Mouse (Mus musculus) C2C12 (cell line): Measurements from ENCODE around the gene Gm11444. TPM values are rescaled to one million over a fixed set of nuclear protein-coding genes. Genes with fewer than 3 reads are reported as not detected.

Experiments
- H3K27me3 ChIP-seq: one replicate; pipeline ENCODE4 v1.6.1; 2011; ENCODE audit not compliant: control insufficient read depth, insufficient read depth, insufficient read length
- H3K36me3 ChIP-seq: one replicate; pipeline ENCODE4 v1.6.1; 2011; ENCODE audit not compliant: control insufficient read depth, insufficient read depth
- H3K4me3 ChIP-seq: one replicate; pipeline ENCODE4 v1.5.1; 2011; ENCODE audit warnings: mild to moderate bottlenecking, control low read depth; ENCODE audit not compliant: poor library complexity, insufficient read depth, severe bottlenecking
- H3K79me2 ChIP-seq: one replicate; pipeline ENCODE4 v1.6.1; 2011; ENCODE audit not compliant: control insufficient read depth, insufficient read depth
- H3K79me3 ChIP-seq: one replicate; pipeline ENCODE4 v1.6.1; 2011; ENCODE audit warnings: low read depth, control low read depth
- H3ac ChIP-seq: one replicate; pipeline ENCODE3; 2011; ENCODE audit warnings: low read depth; ENCODE audit not compliant: control insufficient read depth, insufficient read length
- CEBPB ChIP-seq: IDR thresholded peaks from one replicate; pipeline ENCODE4 v1.6.1; 2011; ENCODE audit warnings: low read depth, mild to moderate bottlenecking, control low read depth, moderate library complexity
- CTCF ChIP-seq: IDR thresholded peaks from one replicate; pipeline ENCODE4 v1.5.1; 2011; ENCODE audit not compliant: control insufficient read depth, insufficient read depth, insufficient read length
- FOSL1 ChIP-seq: IDR thresholded peaks from one replicate; pipeline ENCODE4 v1.8.0; 2011; ENCODE audit warnings: mild to moderate bottlenecking, low read length; ENCODE audit not compliant: poor library complexity, insufficient read depth, severe bottlenecking
- MAX ChIP-seq: IDR thresholded peaks from one replicate; pipeline ENCODE4 v1.6.1; 2011; ENCODE audit warnings: mild to moderate bottlenecking, control low read depth
- MYOD1 ChIP-seq: IDR thresholded peaks from one replicate; pipeline ENCODE4 v1.6.1; 2011; ENCODE audit warnings: low read depth; ENCODE audit not compliant: control insufficient read depth, insufficient read length
- MYOG ChIP-seq: IDR thresholded peaks from one replicate; pipeline ENCODE4 v1.6.1; 2011; ENCODE audit not compliant: control insufficient read depth, insufficient read length; ENCODE audit errors: extremely low read depth
- USF1 ChIP-seq: IDR thresholded peaks from one replicate; pipeline ENCODE4 v1.6.1; 2011; ENCODE audit warnings: low read depth, mild to moderate bottlenecking, control low read depth, moderate library complexity
- polyA plus RNA-seq: library from polyadenylated mRNA; unstranded; fragments of >200 nt; fragmentation: generic; extraction: Trizol; gene quantifications from one replicate; pipeline ENCODE4 v1.2.1, GENCODE M21; 2012; ENCODE audit warnings: missing spikeins

Gm11444 gene
- polyA plus RNA-seq, 1 experiment = not detected

GRCm38 (mm10) chr11:85828691-85829519, 21.2 kb downstream of the Gm11444 start:
- H3K79me2 ChIP-seq = no peaks in the 10 kb centered on the region
- TF ChIP-seq FOSL1 (no peak), USF1 (no peak), MYOD1 (no peak), MYOG (no peak), CEBPB (no peak), CTCF (no peak), MAX (no peak)
- H3K4me3 ChIP-seq = no peak overlapping the region
- H3ac ChIP-seq = no peak overlapping the region
- H3K27me3 ChIP-seq = peaks cover 22% of the 10 kb centered on the region
- no peaks in the 10 kb centered on the region for H3K79me3 ChIP-seq
- no peaks in the 10 kb centered on the region for H3K36me3 ChIP-seq

GRCm38 (mm10) chr11:85827342-85827741, 22.8 kb downstream of the Gm11444 start:
- Histone ChIP-seq H3K79me3 (no peaks in the 10 kb centered on the region), H3K79me2 (no peaks in the 10 kb centered on the region), H3K36me3 (no peaks in the 10 kb centered on the region), H3K27me3 (peaks cover 22% of the 10 kb centered on the region), H3K4me3 (no peak overlapping the region), H3ac (no peak overlapping the region)
- TF ChIP-seq MYOG (no peak), CTCF (no peak), MYOD1 (no peak), USF1 (no peak), MAX (no peak), CEBPB (no peak), FOSL1 (no peak)

- TF ChIP-seq FOSL1 (no peak), MYOG (no peak), MYOD1 (no peak), CTCF (no peak), CEBPB (no peak), MAX (no peak), USF1 (no peak)
- Histone ChIP-seq H3K79me3 (no peaks in the 10 kb centered on the region), H3ac (no peak overlapping the region), H3K27me3 (peaks cover 13% of the 10 kb centered on the region), H3K79me2 (no peaks in the 10 kb centered on the region), H3K36me3 (no peaks in the 10 kb centered on the region), H3K4me3 (no peak overlapping the region)
These were observed 24.3 kb downstream of the Gm11444 start for GRCm38 (mm10) chr11:85825823-85826222.

- no peaks in the 10 kb centered on the region for H3K79me2 ChIP-seq
- H3K4me3 ChIP-seq = no peak overlapping the region
- no peaks in the 10 kb centered on the region for H3K36me3 ChIP-seq
- H3K27me3 ChIP-seq = peaks cover 11% of the 10 kb centered on the region
- no peak for TF ChIP-seq FOSL1
- TF ChIP-seq MAX = no peak
- TF ChIP-seq CTCF = no peak
- no peak for TF ChIP-seq CEBPB
- TF ChIP-seq MYOD1 = no peak
- TF ChIP-seq USF1 = no peak
- no peak for TF ChIP-seq MYOG
- H3K79me3 ChIP-seq = no peaks in the 10 kb centered on the region
- H3ac ChIP-seq = no peak overlapping the region
These were observed 25.1 kb downstream of the Gm11444 start for GRCm38 (mm10) chr11:85825031-85825430.

- Histone ChIP-seq H3K36me3 (no peaks in the 10 kb centered on the region), H3K27me3 (no peaks in the 10 kb centered on the region), H3K4me3 (no peak overlapping the region), H3K79me3 (no peaks in the 10 kb centered on the region), H3ac (no peak overlapping the region), H3K79me2 (no peaks in the 10 kb centered on the region)
- TF ChIP-seq FOSL1 = no peak
- no peak for TF ChIP-seq MYOG
- TF ChIP-seq CTCF = no peak
- no peak for TF ChIP-seq CEBPB
- TF ChIP-seq MYOD1 = no peak
- TF ChIP-seq MAX = no peak
- TF ChIP-seq USF1 = no peak
These were observed 26.3 kb downstream of the Gm11444 start for GRCm38 (mm10) chr11:85823794-85824193.

- Histone ChIP-seq H3K79me3 (no peaks in the 10 kb centered on the region), H3ac (no peak overlapping the region), H3K79me2 (no peaks in the 10 kb centered on the region), H3K27me3 (no peaks in the 10 kb centered on the region), H3K36me3 (no peaks in the 10 kb centered on the region), H3K4me3 (no peak overlapping the region)
- TF ChIP-seq CTCF = peak; percentile 89
- TF ChIP-seq CEBPB = no peak
These were observed 27.0 kb downstream of the Gm11444 start for GRCm38 (mm10) chr11:85823181-85823580.
